Mouse (Mus musculus): ENCODE data around the gene Imp3. TPM values are rescaled to one million over a fixed set of nuclear protein-coding genes. Genes with fewer than 3 reads are reported as not detected.
A peak's percentile ranks its signal among the peaks of the same experiment; 100 is the strongest.

Imp3 gene
- 78.0 and 82.1 TPM in 2 replicates for polyA plus RNA-seq (2015; fragmentation: Nextera tagmentation; extraction: Ambion mirVana)

DNA sequence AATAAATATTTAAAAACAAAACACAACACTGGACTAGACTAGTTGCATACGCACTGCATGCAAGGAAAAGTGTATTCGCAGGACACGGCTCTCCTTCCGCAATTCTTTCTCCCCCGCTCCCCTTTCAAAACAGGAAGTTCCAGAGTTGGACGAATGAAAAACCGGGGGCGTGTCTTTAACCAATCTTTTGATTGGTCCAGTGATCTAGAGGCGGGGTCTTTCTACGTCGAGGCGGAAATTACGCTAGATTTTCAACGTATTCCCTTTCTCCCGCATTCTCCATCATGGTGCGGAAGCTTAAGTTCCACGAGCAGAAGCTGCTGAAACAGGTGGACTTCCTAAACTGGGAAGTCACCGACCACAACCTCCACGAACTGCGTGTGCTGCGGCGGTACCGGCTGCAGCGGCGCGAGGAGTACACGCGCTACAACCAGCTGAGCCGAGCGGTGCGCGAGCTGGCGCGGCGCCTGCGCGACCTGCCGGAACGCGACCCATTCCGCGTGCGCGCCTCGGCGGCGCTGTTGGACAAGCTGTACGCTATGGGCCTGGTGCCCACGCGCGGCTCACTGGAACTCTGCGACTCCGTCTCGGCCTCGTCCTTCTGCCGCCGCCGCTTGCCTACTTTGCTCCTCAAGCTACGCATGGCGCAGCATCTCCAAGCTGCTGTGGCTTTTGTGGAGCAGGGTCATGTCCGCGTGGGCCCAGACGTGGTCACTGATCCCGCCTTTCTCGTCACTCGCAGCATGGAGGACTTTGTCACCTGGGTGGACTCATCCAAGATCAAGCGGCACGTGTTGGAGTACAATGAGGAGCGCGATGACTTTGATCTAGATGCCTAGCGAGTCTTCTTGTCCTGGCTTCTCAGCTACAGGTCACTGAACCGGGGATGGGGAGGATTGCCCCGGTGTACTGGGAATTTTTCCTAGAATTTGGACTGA, at the start of gene Imp3:
Imp3 (plus strand) TSS at position 253 of the 938 bp plus-strand sequence.
- Histone ChIP-seq H3K27ac (peak within 1 kb of the TSS; percentile 90), H3K4me2 (peak within 1 kb of the TSS; percentile 75), H3K4me1 (peaks cover 15% of the 10 kb centered on the region), H3K9me3 (no peaks in the 10 kb centered on the region), H3K4me3 (peak within 1 kb of the TSS; percentile 97), H3K36me3 (no peaks in the 10 kb centered on the region), H3K9ac (peak within 1 kb of the TSS; percentile 87), H3K27me3 (no peaks in the 10 kb centered on the region)
- ATAC-seq (ENCODE audit: borderline replicate concordance, extremely low read depth, low FRiP score, low TSS enrichment): peak; percentile 93
- WGBS: under 1% methylated on average over 73 of the region's 73 CpGs

DNA sequence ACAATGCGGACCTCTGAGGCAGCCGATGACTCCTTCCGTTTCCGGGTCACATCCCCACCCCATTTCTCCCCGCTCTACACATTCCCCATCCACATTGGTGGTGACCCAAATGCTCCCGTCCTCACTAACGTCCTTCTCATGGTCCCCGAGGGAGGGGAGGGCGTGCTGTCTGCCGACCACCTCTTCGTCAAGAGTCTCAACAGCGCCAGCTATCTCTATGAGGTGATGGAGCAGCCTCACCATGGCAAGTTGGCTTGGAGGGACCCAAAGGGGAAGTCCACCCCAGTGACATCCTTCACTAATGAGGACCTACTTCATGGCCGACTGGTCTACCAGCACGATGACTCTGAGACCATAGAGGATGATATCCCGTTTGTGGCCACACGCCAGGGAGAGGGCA, 49.7 kb upstream of the Imp3 start:
- Histone ChIP-seq H3K27me3 (no peaks in the 10 kb centered on the region; the same call in 1 of the 2 replicates), H3K4me1 (peaks cover 19% of the 10 kb centered on the region), H3K4me2 (no peak overlapping the region), H3K36me3 (peaks cover 9% of the 10 kb centered on the region; the same call in 1 of the 2 replicates), H3K9me3 (no peaks in the 10 kb centered on the region), H3K27ac (no peak overlapping the region), H3K4me3 (no peak overlapping the region), H3K9ac (no peak overlapping the region)
- ATAC-seq (ENCODE audit: borderline replicate concordance, extremely low read depth, low FRiP score, low TSS enrichment): no peak
- WGBS: 89% methylated on average over 16 of the region's 16 CpGs

DNA sequence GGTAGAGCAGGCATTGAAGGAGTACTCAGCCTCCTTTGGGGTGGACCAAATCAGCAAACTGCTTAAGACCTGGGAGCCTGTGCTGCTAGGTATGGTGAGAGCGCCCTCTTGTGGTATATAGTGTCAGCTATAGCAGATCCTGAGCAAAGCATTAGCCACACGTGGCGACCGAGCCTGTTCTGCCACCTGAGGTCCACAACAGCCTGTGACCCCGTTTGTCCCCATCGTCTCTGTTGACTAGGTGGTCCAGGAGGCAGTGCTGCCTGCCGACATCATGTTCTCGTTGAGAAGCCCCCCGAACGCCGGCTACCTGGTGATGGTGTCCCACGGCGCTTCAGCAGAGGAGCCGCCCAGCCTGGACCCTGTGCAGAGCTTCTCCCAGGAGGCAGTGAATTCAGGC, 47.5 kb upstream of the Imp3 start:
- Histone ChIP-seq H3K9me3 (no peaks in the 10 kb centered on the region), H3K27ac (no peak overlapping the region), H3K4me2 (peak overlapping the region; percentile 46), H3K27me3 (no peaks in the 10 kb centered on the region; the same call in 1 of the 2 replicates), H3K4me3 (no peak overlapping the region), H3K4me1 (peaks cover 21% of the 10 kb centered on the region), H3K9ac (peak overlapping the region; percentile 10; the same call in 1 of the 2 replicates), H3K36me3 (peaks cover 9% of the 10 kb centered on the region; the same call in 1 of the 2 replicates)
- 7% methylated on average over 14 of the region's 14 CpGs for WGBS
- ATAC-seq (ENCODE audit: borderline replicate concordance, extremely low read depth, low FRiP score, low TSS enrichment): no peak

DNA sequence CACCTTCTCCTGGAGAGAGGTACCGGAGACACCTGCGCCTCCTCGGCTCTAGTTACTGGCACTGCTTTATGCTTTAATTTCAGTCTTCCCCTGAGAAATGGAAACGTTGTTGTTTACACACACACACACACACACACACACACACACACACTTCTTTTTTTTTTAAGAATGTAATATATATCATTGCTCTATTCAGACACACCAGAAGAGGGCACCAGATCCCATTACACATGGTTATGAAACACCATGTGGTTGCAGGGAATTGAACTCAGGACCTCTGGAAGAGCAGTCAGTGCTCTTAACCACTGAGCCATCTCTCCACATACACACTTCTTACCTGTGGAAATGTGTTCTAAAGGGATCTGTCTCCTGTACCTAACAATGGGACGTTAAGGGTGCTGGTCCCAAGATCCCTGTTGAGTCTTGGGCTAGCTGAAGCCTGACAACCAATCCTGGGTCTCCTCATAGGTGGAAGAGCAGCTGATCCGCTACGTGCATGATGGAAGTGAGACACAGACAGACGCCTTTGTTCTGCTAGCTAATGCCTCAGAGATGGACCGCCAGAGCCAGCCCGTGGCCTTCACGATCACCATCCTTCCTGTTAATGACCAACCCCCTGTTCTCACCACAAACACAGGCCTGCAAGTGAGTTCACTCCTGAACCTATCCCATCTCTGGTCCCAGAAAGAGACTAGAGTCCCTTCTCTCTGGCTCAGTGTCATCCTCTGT, 46.6 kb upstream of the Imp3 start:
- 73% methylated on average over 11 of the region's 11 CpGs for WGBS
- Histone ChIP-seq H3K27me3 (no peaks in the 10 kb centered on the region; the same call in 1 of the 2 replicates), H3K27ac (no peak overlapping the region), H3K9ac (no peak overlapping the region), H3K4me3 (no peak overlapping the region), H3K4me1 (peaks cover 21% of the 10 kb centered on the region), H3K4me2 (no peak overlapping the region), H3K9me3 (no peaks in the 10 kb centered on the region), H3K36me3 (peaks cover 4% of the 10 kb centered on the region; the same call in 1 of the 2 replicates)
- no peak for ATAC-seq (ENCODE audit: borderline replicate concordance, extremely low read depth, low FRiP score, low TSS enrichment)

DNA sequence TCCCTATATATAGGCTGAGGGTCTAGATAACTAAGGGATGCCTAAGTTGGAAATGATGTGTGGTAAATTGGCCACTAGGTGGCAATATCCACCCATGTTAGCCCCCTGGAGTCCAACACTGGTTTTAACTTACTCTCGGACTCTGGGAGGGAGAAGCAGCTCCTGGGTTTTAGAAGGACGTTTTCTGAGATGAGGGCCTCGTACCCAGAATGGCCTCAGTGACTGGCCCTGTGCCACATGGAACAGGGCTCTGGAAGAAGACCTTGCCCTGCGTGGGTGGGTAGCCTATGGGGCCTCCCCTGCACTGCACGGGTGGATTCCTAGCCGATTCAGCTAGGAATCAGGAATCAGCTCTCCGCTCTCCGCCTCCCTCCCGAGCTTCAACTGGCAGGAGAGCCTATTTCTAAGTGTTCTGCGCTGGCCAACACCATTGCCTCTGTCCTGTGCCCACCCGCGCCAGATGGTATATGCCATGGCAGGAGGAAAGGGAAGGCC, 45.7 kb upstream of the Imp3 start:
- peaks cover 4% of the 10 kb centered on the region; the same call in 1 of the 2 replicates for H3K36me3 ChIP-seq
- WGBS: 26% methylated on average over 12 of the region's 12 CpGs
- no peak overlapping the region for H3K27ac ChIP-seq
- H3K4me2 ChIP-seq: peak overlapping the region; percentile 43
- H3K4me3 ChIP-seq: no peak overlapping the region
- H3K27me3 ChIP-seq: no peaks in the 10 kb centered on the region; the same call in 1 of the 2 replicates
- peaks cover 21% of the 10 kb centered on the region for H3K4me1 ChIP-seq
- no peak for ATAC-seq (ENCODE audit: borderline replicate concordance, extremely low read depth, low FRiP score, low TSS enrichment)
- H3K9ac ChIP-seq: no peak overlapping the region
- no peaks in the 10 kb centered on the region for H3K9me3 ChIP-seq

DNA sequence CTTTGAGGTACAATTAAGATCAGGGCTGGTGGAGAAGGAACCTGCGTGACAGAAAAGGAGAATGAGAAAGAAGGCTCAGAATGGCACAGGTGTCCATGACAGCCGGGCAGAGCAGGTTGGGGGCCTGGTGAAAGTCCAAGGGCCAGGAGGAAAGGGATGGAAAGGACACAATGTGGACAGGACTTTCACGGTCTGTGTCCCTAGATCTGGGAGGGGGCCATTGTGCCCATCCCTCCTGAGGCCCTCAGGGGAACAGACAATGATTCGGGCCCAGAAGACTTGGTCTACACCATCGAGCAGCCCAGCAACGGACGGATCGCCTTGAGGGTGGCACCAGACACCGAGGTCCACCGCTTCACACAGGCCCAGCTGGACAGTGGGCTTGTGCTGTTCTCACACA, 45.2 kb upstream of the Imp3 start:
- Histone ChIP-seq H3K27ac (no peak overlapping the region), H3K9me3 (no peaks in the 10 kb centered on the region), H3K9ac (no peak overlapping the region), H3K4me1 (peaks cover 21% of the 10 kb centered on the region), H3K4me2 (no peak overlapping the region), H3K4me3 (no peak overlapping the region), H3K36me3 (peaks cover 4% of the 10 kb centered on the region; the same call in 1 of the 2 replicates), H3K27me3 (no peaks in the 10 kb centered on the region; the same call in 1 of the 2 replicates)
- ATAC-seq (ENCODE audit: borderline replicate concordance, extremely low read depth, low FRiP score, low TSS enrichment): no peak
- WGBS: 89% methylated on average over 10 of the region's 10 CpGs

DNA sequence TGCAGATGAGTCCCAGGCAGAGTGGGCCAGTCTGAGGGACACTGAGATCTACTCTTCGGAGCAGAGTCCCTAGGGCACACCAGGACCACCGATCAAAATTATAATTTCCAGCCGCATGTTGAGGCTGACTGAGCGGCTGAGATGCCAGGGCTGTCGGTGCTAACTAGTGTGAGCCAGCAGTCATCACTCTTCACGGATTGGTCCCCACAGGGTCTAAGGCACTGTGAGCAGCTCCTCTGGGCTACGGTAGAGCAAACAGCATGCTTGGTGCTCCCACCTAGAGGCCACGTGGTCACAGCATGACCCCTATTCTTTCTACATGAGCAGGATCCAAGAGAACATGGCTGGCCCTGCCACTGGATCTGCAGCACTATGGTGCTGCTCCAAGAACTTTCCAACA, 44.0 kb upstream of the Imp3 start:
- Histone ChIP-seq H3K9ac (no peak overlapping the region), H3K4me3 (no peak overlapping the region), H3K27me3 (no peaks in the 10 kb centered on the region; the same call in 1 of the 2 replicates), H3K9me3 (no peaks in the 10 kb centered on the region), H3K27ac (no peak overlapping the region), H3K36me3 (peaks cover 4% of the 10 kb centered on the region; the same call in 1 of the 2 replicates), H3K4me1 (peaks cover 21% of the 10 kb centered on the region), H3K4me2 (no peak overlapping the region)
- WGBS: 62% methylated on average over 8 of the region's 8 CpGs
- no peak for ATAC-seq (ENCODE audit: borderline replicate concordance, extremely low read depth, low FRiP score, low TSS enrichment)

DNA sequence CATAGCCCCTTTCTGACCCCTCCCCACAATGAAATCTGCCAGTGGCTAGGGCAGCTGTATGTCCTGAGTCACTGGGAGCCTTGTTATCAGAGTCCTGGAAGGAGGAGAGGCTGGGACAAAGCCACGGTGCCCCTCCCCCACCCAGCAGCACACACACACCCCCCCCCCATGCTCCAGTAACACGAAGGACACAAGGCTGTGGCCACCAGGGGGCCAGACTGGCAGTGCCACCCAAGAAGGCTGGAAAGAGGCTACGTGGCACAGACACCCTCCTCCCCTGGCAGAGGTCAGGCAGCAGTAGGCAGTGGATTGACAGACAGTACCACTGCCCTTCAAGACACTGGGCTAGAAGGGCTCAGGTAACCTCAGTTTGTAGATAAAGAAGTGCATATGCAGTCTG, 43.3 kb upstream of the Imp3 start:
- Histone ChIP-seq H3K27ac (no peak overlapping the region), H3K36me3 (no peaks in the 10 kb centered on the region), H3K9me3 (no peaks in the 10 kb centered on the region), H3K27me3 (no peaks in the 10 kb centered on the region; the same call in 1 of the 2 replicates), H3K4me1 (peaks cover 21% of the 10 kb centered on the region), H3K9ac (no peak overlapping the region), H3K4me3 (no peak overlapping the region), H3K4me2 (no peak overlapping the region)
- WGBS: 13% methylated on average over 3 of the region's 3 CpGs
- ATAC-seq (ENCODE audit: borderline replicate concordance, extremely low read depth, low FRiP score, low TSS enrichment): no peak

DNA sequence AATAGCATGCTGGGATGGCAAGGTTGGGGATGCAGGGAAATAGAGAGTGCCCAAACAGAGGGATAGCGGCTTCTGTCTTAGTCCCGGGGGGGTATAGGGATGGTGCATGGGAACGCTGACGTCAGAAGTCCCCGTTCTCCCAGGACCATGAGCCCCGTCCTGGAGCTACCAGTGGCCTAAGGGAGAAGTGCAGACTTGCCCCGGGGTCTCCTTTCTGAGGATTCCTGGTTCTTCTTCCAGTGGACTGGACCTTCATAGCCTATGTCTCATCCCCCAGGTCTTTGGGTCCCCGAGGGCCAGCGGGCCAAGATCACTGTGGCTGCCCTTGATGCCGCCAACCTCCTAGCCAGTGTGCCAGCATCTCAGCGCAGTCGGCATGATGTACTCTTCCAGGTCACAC, 40.5 kb upstream of the Imp3 start:
- Histone ChIP-seq H3K9ac (no peak overlapping the region), H3K9me3 (no peaks in the 10 kb centered on the region), H3K4me1 (peaks cover 18% of the 10 kb centered on the region), H3K27me3 (no peaks in the 10 kb centered on the region; the same call in 1 of the 2 replicates), H3K27ac (no peak overlapping the region), H3K4me3 (no peak overlapping the region), H3K36me3 (no peaks in the 10 kb centered on the region), H3K4me2 (no peak overlapping the region)
- 84% methylated on average over 12 of the region's 12 CpGs for WGBS
- ATAC-seq (ENCODE audit: borderline replicate concordance, extremely low read depth, low FRiP score, low TSS enrichment): no peak

DNA sequence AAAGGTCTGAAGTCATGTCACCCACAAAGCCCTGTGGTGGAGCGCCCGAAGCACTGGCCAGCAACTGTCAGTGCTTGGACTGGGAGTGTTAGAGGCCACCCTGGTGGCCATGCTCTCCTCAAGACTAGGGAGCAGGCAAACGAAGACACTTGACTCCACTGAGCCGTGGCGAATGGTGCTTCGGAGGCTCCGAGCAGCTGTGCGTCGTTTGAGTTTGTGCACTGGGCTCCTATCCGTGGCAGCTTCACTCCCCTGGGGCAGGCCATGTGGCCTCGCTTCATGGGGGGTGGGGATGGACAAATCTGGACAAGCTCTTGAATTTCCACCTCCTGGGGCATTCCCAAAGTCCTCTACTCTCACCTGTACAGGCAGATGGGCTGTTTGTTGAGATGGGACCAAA, 37.9 kb upstream of the Imp3 start:
- H3K4me2 ChIP-seq: no peak overlapping the region
- H3K9me3 ChIP-seq: no peaks in the 10 kb centered on the region
- WGBS: 75% methylated on average over 11 of the region's 11 CpGs
- no peak overlapping the region for H3K4me3 ChIP-seq
- no peaks in the 10 kb centered on the region for H3K27me3 ChIP-seq
- H3K36me3 ChIP-seq: no peaks in the 10 kb centered on the region
- H3K4me1 ChIP-seq: peaks cover 5% of the 10 kb centered on the region; the same call in 1 of the 2 replicates
- no peak overlapping the region for H3K9ac ChIP-seq
- ATAC-seq (ENCODE audit: borderline replicate concordance, extremely low read depth, low FRiP score, low TSS enrichment): no peak
- H3K27ac ChIP-seq: no peak overlapping the region

DNA sequence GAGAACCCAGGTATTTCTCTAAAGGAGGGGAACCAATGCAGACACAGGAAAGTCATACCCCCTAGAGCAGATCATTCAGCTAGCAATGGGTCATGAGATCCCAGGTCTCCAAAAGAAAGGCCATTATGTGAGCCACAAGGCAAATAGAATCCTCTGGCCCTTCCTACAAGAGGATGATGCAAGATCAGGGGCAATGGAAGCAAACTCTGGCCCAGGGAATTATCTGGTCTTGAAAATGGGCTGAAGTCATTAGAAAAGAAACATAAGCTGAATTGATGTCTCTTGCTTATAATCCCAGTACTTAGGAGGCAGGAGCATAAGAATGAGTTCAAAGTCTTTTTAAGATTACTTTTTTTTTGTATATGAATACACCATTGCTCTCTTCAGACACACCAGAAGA, 37.2 kb upstream of the Imp3 start:
- Histone ChIP-seq H3K9me3 (no peaks in the 10 kb centered on the region), H3K27ac (no peak overlapping the region), H3K9ac (no peak overlapping the region), H3K36me3 (no peaks in the 10 kb centered on the region), H3K4me1 (peaks cover 5% of the 10 kb centered on the region; the same call in 1 of the 2 replicates), H3K4me3 (no peak overlapping the region), H3K4me2 (no peak overlapping the region), H3K27me3 (no peaks in the 10 kb centered on the region)
- ATAC-seq (ENCODE audit: borderline replicate concordance, extremely low read depth, low FRiP score, low TSS enrichment): no peak

Measured in lung, embryonic 15.5 days (tissue).